Mouse (Mus musculus) CH12.LX (cell line): Measurements from ENCODE around the gene Asb15.

Source experiments
- BHLHE40 ChIP-seq: IDR thresholded peaks from 2 replicates; pipeline ENCODE4 v1.6.1; 2011; ENCODE audit warnings: mild to moderate bottlenecking, low read depth, low read length, improper control_type of control experiment
- CTCF ChIP-seq, 2 experiments: IDR thresholded peaks in 1 of 2; conservative IDR thresholded peaks in 1 of 2; 2 replicates each; pipeline ENCODE4 v1.5.1; 2011 to 2012; ENCODE audit warnings: low read depth in 2 of 2, low read length in 2 of 2, improper control_type of control experiment in 1 of 2, inconsistent platforms in 1 of 2, mild to moderate bottlenecking in 1 of 2, moderate library complexity in 1 of 2
- ELF1 ChIP-seq: IDR thresholded peaks from 2 replicates; pipeline ENCODE4 v1.6.1; 2014; ENCODE audit warnings: low read depth, mild to moderate bottlenecking, inconsistent platforms, low read length, improper control_type of control experiment
- EP300 ChIP-seq: IDR thresholded peaks from 2 replicates; pipeline ENCODE4 v1.6.1; 2011; ENCODE audit warnings: low read length, improper control_type of control experiment
- POLR2A ChIP-seq: IDR thresholded peaks from 2 replicates; pipeline ENCODE4 v1.6.1; 2011; ENCODE audit warnings: low read depth, mild to moderate bottlenecking, improper control_type of control experiment, low read length
- RAD21 ChIP-seq: IDR thresholded peaks from 2 replicates; pipeline ENCODE4 v1.6.1; 2011; ENCODE audit warnings: low read depth, mild to moderate bottlenecking, low read length, improper control_type of control experiment, moderate library complexity
- SMC3 ChIP-seq: IDR thresholded peaks from 2 replicates; pipeline ENCODE4 v1.6.1; 2011; ENCODE audit warnings: low read depth, low read length, improper control_type of control experiment

- TF ChIP-seq POLR2A (no peak), SMC3 (no peak), CTCF (conservative IDR thresholded peaks at IDR 0.05 in 1 of 2, IDR thresholded peaks at IDR 0.05 in 1 of 2; ENCODE audit: low read depth in 2 of 2, low read length in 2 of 2) (no peak), BHLHE40 (no peak), RAD21 (no peak), EP300 (no peak), ELF1 (no peak)
Observed at GRCm38 (mm10) chr6:24610358-24610757, 82.4 kb downstream of the Asb15 start.
